Mouse (Mus musculus): ENCODE measurements at regions not wholly inside any gene's neighbourhood (a gene's known extent, or its start where the extent isn't known, plus 50 kb on each side); places are given as distances from the start of the nearest gene placed in this dataset.

DNA sequence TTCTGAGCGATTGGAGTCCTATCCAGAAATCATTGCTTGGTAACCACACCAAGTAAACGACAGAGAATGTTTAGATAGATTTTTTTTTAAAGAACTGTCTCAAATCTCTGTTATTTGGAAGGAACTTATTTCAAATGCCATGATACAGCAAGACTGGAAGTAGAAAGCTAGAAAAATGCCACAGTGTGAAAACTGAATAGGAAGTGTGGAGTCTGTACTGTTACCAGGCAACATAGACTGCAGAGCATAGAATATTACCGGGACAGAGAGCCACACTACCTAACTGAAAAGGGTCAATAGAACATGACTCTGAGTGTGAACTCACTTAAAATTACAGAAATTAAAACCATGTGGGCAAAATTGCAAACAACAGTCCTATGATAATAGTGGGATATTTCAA lies 52.4 kb upstream of the Adcy1 start:
- DNase-seq (ENCODE audit: low spot score) = no peak
- intact Hi-C loops (cut with DNase I) = no loop called here

- no peak for DNase-seq (ENCODE audit: low spot score)
- intact Hi-C loops (cut with DNase I) = no loop called here
Measured at GRCm38 (mm10) chr11:6999329-6999728, 64.0 kb upstream of the Adcy1 start.

DNA sequence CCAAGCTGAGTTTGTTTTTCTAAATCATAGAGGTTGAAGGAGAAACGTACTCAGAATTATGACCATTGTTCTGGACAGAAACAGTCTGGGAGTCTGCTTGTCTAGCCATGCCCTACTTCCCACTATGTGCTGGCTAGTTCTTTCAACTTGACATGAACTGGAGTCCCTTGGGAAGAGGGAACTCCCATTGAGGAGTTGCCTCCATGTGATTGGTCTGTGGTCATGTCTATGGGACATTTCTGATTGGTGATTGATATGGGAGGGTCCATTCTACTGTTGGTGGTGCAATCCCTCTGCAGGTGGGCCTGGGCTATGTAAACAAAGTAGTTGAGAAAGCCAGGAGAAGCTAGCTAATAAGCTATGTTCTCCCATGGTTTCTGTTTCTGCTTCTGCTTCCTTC lies 64.5 kb upstream of the Adcy1 start:
- DNase-seq (ENCODE audit: low spot score) = no peak
- intact Hi-C loops (cut with DNase I) = no loop called here

DNA sequence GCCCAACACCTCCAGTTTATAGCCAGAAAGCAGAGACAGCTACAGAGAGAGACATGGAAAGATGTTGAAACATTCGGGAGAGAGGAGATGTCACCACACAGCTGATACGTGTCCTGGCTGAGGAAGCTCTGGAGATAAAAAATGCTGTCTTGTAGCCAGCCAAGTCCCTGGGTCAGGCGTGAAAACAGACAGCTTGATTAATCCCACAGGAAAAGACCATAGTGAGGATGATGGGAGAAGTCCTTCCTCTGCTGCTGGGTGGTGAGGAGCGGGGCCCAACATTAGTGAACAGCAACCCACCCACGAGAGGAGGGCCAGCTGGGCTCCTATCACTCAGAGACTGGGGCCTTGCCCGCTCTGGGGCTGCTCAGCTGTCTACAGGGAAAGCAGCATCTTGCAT lies 65.8 kb upstream of the Adcy1 start:
- no peak for DNase-seq (ENCODE audit: low spot score)
- intact Hi-C loops (cut with DNase I) = no loop called here

DNA sequence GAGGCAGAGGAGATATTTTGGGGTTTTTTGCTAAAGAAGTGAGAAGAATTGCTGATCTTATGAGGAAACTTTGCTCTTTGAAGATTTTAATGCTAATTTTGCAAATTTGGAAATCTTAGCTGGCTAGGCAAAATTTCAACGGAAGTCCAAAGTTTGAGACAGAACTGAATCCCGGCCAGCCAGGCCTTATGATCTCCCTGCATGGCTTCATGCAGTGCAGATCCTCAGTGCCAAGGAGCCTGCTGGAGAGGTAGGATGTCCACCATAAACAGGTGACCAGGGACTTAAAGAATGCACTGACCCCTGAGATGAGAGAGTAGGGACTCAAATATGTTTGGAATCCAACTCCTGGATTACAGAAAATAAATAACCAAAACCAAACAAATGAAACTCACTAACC lies 69.6 kb upstream of the Adcy1 start:
- DNase-seq (ENCODE audit: low spot score) = no peak
- intact Hi-C loops (cut with DNase I) = no loop called here

- intact Hi-C loops (cut with DNase I) = no loop called here
- DNase-seq (ENCODE audit: low spot score) = no peak
Measured at GRCm38 (mm10) chr11:6991626-6992025, 71.7 kb upstream of the Adcy1 start.

GRCm38 (mm10) chr11:6990711-6991110 lies 72.6 kb upstream of the Adcy1 start:
- intact Hi-C loops (cut with DNase I) = no loop called here
- no peak for DNase-seq (ENCODE audit: low spot score)

DNA sequence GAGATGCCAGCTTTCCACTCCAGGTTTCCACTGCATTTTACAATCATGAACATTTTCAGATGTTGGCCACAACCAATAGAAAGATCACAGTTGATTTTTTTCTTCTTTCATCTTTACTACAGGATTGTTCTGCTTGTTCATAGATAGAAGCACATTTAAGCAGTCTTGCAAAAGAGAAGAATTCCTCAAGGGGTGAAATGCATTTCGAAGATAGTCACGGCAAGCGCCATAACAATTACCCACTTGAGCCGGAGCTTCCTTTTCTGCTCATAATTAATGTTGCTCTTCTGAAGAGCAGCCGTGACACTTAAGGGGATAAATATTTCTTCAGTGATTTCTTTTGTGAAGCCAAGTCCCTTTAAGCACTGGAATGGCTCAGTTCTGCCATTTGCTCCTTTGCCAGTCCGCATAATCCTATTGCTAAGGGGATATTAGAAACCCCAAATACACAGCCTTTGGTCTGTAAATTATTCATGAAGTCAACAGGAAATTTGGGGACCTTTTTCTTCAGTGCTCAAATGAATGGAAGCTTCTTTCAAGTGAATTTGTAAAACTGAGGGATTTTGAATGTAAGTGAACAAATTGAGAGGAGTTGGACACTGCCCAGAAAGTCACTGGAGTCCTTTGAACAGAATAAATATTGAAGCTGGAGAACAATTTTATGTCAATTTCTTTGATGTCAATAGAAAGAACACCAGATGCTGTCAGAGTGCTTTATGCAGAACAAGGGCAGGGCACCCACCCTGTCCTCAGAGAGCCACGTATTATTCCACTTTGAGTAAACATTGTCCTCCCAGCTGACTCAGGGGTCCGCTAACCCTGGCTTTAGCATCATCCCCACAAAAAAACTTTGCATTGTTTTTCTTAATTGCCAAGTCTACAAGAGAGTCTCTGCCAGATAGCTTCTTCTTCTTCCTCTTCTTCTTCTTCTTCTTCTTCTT lies 74.1 kb upstream of the Adcy1 start:
- intact Hi-C loops (cut with DNase I) = no loop called here
- DNase-seq (ENCODE audit: low spot score) = no peak

DNA sequence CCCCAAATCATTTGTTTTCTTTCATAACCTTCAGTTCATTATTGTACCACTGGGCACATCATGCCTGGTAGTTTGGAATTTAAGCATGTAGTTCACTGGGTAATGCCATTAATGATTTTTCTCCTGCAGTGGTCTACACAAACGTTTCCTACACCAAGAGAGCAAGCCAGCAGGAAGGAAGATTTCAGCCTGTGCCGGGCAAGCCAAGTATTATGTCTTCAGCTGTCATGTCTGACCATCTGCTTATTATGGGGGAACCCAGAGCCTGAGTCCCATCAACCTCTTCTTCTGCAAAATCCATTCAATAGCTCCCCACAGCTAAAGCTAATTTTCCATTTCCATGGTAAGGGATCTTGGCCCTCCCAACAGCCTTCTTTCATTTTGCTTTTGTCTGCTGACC lies 75.3 kb upstream of the Adcy1 start:
- DNase-seq (ENCODE audit: low spot score) = no peak
- intact Hi-C loops (cut with DNase I) = no loop called here

- no peak for DNase-seq (ENCODE audit: low spot score)
- intact Hi-C loops (cut with DNase I) = no loop called here
Measured at GRCm38 (mm10) chr11:6987105-6987504, 76.2 kb upstream of the Adcy1 start.

DNA sequence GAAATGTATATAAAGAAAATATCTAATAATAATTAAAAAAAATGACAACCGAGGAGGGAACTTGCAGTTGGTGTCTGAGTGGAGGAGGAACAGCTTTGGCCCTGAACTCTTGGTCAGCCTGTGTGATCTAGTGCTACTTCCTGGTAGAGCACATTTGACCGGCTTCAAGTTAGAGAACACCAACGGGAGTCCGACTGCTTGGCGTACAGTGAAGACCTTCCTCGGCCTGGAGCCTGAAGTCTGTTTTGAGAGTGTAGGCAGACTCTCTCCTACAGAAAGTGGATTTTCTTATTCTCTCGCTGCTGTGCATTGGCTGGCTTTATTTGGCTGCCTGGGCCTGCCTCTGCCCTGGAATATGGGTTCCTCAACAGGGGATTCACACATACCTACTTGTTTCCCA lies 81.2 kb upstream of the Adcy1 start:
- intact Hi-C loops (cut with DNase I) = no loop called here
- no peak for DNase-seq (ENCODE audit: low spot score)

DNA sequence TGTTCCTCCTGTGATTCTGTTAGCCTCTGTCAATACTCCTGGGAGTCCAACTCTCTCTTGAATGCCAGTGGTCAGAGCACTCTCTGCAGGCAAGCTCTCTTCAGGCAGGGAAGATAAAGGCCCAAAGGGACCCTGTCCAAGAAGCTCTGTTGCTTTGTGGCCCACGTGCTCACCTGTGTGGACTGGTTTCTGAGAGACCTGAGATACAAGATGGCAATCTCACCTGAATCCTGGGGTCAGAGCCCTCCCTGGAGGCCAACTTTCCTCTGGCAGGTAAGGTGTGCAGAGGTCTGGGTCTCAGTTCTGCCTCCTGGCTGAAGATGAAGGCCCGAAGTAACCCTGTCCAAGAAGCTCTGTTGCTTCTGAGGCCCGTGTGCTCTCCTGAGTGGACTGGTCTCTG lies 83.6 kb upstream of the Adcy1 start:
- intact Hi-C loops (cut with DNase I) = no loop called here
- DNase-seq (ENCODE audit: low spot score) = no peak

DNA sequence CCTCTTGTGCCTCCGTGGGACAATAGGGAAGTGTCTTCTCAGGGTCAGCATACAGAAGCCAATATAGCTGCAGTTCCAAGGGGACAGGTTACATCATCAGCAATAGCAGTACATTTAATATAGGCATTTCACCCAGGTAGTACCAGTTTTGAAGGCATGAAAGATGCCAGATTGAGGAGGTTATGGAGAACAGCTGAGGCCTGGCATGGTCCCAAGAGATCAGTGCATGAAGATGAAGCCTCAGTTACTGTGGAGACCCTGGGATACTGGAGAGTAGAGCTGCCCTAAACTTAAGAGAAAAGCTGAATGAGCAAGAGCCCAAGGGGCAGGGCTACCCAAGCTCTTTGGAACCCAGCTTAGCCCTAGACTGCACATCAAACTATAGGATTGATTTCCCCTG lies 94.1 kb upstream of the Adcy1 start:
- intact Hi-C loops (cut with DNase I) = no loop called here
- DNase-seq (ENCODE audit: low spot score) = no peak

GRCm38 (mm10) chr11:6966968-6967367 lies 96.3 kb upstream of the Adcy1 start:
- intact Hi-C loops (cut with DNase I) = no loop called here
- DNase-seq (ENCODE audit: low spot score) = no peak

DNA sequence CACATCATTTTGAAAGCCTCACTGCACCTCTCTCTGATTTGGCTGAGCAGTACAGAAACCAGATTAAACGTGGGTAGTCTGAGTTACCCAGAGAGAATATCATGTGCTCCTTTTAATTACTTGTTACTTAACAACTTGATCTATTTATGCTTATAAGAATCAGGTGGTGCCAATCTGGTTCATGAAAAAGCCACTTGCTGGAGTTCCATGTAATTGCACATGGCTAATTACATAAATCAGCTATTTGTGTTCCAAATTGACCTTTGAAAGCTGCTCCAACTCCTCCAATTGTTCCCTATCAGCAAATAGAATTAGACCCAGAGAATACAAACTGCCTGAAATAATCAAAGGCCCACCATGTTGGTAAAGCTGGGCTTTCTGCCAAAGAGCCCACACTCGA lies 98.8 kb upstream of the Adcy1 start:
- DNase-seq (ENCODE audit: low spot score) = no peak
- intact Hi-C loops (cut with DNase I) = no loop called here

GRCm38 (mm10) chr11:6963600-6963999 lies 99.7 kb upstream of the Adcy1 start:
- no peak for DNase-seq (ENCODE audit: low spot score)
- intact Hi-C loops (cut with DNase I) = no loop called here

DNA sequence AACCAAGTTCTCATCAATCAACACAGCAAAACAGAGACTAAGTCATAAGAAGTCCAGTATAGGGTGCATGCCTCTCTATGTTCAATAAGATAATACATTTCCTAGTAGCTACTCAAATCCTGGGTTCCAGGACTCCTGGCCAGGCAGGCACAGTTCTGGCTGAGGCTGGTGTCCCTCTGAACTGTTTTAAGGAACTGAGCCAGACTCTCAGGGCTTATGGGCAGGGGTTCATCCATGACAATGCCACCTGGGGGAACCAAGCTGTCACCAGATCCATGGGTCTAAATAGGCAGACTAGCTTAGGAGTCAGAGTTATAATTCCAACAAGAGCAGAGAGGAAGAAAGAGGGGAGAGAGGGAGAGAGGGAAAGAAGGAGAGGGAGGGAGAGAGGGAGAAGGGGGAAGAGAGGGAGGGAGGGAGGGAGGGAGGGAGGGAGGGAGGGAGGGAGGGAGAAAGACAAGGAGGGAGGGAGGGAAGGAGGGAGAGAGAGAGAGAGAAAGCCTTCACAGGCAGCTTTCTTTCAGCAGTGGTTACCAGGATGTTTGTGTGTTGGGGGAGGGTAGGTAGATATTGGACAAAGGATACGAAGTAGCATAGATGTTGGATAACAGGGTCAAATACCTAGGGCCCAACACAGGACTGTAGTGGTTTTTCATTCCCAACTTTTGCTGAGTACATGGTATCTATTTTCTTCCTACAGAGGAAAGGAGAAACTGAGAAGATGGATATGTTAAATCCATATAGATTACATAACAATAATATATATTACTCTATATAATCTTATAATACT lies 100.3 kb upstream of the Adcy1 start:
- intact Hi-C loops (cut with DNase I) = no loop called here
- no peak for DNase-seq (ENCODE audit: low spot score)

DNA sequence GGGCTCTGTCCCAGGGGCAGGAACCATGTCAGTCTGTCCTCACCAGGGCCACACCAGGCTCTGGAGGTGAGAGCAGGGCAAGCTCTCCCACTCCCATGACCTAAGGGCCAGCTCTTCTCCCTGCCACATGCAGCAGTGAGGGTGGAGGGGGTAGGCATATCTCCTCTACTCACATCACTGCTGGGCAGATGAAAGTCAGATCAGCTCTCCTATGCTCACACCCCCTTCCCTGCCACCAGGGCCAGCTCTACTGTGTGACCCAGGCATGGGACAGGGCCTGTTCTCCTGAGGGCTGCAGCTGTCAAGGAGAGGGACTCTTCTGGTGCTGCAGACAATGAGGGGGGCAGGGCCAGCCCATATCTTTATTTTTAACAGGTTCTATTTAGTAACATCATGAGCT lies 101.0 kb upstream of the Adcy1 start:
- no peak for DNase-seq (ENCODE audit: low spot score)
- intact Hi-C loops (cut with DNase I) = no loop called here

DNA sequence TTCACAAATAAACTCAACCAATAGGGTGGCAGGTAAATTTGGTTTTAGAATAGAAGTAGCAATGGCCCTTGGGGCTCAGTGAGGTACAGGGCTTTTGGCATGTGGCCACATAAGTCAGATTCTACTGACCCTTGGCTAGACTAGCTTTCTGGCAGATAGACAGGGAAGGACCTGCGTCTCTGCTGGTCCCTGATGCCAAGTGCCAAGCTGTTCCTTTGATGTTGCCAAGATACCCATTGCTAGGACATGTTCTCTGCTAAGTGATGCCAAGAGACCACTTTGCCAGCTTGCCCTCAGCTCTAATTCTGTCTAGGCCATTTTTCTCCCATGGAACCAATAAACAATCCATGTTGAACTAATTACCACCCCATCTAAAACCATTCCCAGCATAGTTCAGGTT lies 110.5 kb upstream of the Adcy1 start:
- no peak for DNase-seq (ENCODE audit: low spot score)
- intact Hi-C loops (cut with DNase I) = no loop called here

DNA sequence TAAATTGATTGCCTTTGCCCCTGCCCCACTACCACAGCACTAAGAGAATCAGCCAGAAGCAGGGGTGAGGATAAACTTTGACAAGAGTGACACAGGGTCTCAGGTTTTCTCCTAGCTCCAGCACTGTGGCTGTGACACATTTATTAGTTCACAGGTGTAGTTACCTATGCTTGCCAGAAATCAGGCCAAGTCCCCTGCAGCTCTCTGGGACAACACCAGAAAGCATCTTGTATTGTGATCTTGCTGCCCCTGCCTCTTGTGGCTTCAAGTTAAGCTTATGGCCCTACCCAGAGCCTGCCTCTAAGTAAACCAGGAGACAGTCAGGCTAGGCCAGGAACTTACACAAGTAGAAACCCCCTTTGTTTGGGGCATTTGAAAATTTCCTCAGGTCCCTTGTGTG lies 111.9 kb upstream of the Adcy1 start:
- no peak for DNase-seq (ENCODE audit: low spot score)
- intact Hi-C loops (cut with DNase I) = no loop called here

- DNase-seq (ENCODE audit: low spot score) = no peak
- intact Hi-C loops (cut with DNase I) = no loop called here
Measured at GRCm38 (mm10) chr11:6949051-6949450, 111.6 kb upstream of the Gm11983 start.

All from heart, postnatal 25 days (tissue).